Mouse (Mus musculus) liver, adult 2 months (tissue): ENCODE data around the gene Preb.

Experiments
- CTCF ChIP-seq: fragments of 200-500 bp; IDR thresholded peaks from 2 replicates; pipeline ENCODE4 v1.5.1; 2011; ENCODE audit warnings: low read depth, low read length, control low read depth
- POLR2A ChIP-seq: fragments of 200-500 bp; IDR thresholded peaks from 2 replicates; pipeline ENCODE4 v1.6.1; 2011; ENCODE audit warnings: low read length, control low read depth; ENCODE audit not compliant: insufficient read depth; ENCODE audit errors: extremely low read depth

GRCm38 (mm10) chr5:31001560-31001959 is 41.4 kb upstream of the Preb start:
- TF ChIP-seq POLR2A (no peak), CTCF (no peak)
